Mouse (Mus musculus) embryonic facial prominence, embryonic 14.5 days (tissue): Measurements from ENCODE around the gene Pdha1. TPM values are rescaled to one million over a fixed set of nuclear protein-coding genes. Genes with fewer than 3 reads are reported as not detected.

ENCODE experiments used
- ATAC-seq: fragments of 200-750 bp; cut with Nextera tagmentation; 2 replicates; pipeline ENCODE4 v1.8.0; 2017; ENCODE audit warnings: low read depth, moderate number of reproducible peaks, moderate TSS enrichment
- DNase-seq: peaks from one replicate; pipeline ENCODE4 v3.0.0-alpha.2; 2015; ENCODE audit warnings: low spot score
- H3K27ac ChIP-seq: fragments of 300-500 bp; sonication (generic); replicated peaks from 2 replicates; pipeline ENCODE4 v1.5.1; 2014; ENCODE audit warnings: low read depth, mild to moderate bottlenecking, low read length, moderate library complexity
- H3K27me3 ChIP-seq: fragments of 300-500 bp; sonication (generic); replicated peaks from 2 replicates; pipeline ENCODE4 v1.6.1; 2014; ENCODE audit warnings: low read length; ENCODE audit not compliant: control insufficient read depth, insufficient read depth
- H3K36me3 ChIP-seq: fragments of 300-500 bp; sonication (generic); 2 replicates; pipeline ENCODE4 v1.6.1; 2014; ENCODE audit warnings: low read length, mixed read lengths; ENCODE audit not compliant: control insufficient read depth, insufficient read depth
- H3K4me1 ChIP-seq: fragments of 300-500 bp; sonication (generic); 2 replicates; pipeline ENCODE4 v1.6.1; 2014; ENCODE audit warnings: antibody characterized with exemption, low read length; ENCODE audit not compliant: control insufficient read depth, insufficient read depth
- H3K4me2 ChIP-seq: fragments of 300-500 bp; sonication (generic); 2 replicates; pipeline ENCODE4 v1.6.1; 2014; ENCODE audit warnings: low read depth, mild to moderate bottlenecking, low read length, moderate library complexity, mixed read lengths
- H3K4me3 ChIP-seq: fragments of 300-500 bp; sonication (generic); 2 replicates; pipeline ENCODE4 v1.5.1; 2014; ENCODE audit warnings: low read depth, mild to moderate bottlenecking, low read length
- H3K9ac ChIP-seq: fragments of 300-500 bp; sonication (generic); 2 replicates; pipeline ENCODE4 v1.6.1; 2014; ENCODE audit warnings: low read depth, mild to moderate bottlenecking, low read length, moderate library complexity, mixed read lengths
- H3K9me3 ChIP-seq: fragments of 300-500 bp; sonication (generic); 2 replicates; pipeline ENCODE4 v1.6.1; 2016; ENCODE audit warnings: low read length; ENCODE audit not compliant: control insufficient read depth
- WGBS: fragments of 180-500 bp; shearing (Covaris S2); extraction: QIAGEN DNeasy Blood & Tissue Kit; methylation state at CpG from one replicate; pipeline ENCODE4 v1.1.7; 2014; 5-methylcytosine and 5-hydroxymethylcytosine counted together
- polyA plus RNA-seq: library from polyadenylated mRNA; unstranded; fragments of >200 nt; fragmentation: Nextera tagmentation; extraction: Ambion mirVana; gene quantifications from 2 replicates; pipeline ENCODE4 v1.2.1, GENCODE M21; 2014

Gene Pdha1
- polyA plus RNA-seq, 1 experiment from 2014 or later = 136 TPM

DNA sequence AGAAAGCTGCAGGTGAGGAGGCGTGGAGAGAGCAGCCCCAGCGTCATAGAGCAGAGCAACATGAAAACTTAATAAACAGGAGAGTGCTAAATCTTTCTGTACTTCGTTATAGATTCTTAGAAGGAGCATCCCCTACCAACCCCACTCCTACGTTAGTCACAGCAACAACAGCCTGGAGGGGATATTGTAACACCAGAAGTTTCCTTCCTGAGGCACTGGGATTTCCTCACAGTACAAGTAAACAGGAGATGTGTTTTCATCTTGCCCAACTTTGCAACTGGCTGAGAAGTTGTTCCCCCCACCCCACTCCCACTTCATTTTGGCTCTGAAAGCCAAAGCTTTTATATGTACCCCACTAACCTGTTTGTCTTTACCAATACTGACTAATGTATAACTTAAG is 30.4 kb downstream of the Pdha1 start:
- H3K4me2 ChIP-seq = no peak overlapping the region
- ATAC-seq = no peak
- no peak overlapping the region for H3K9ac ChIP-seq
- no peaks in the 10 kb centered on the region for H3K9me3 ChIP-seq
- no peaks in the 10 kb centered on the region for H3K36me3 ChIP-seq
- no peak for DNase-seq
- WGBS = 62% methylated on average over 4 of the region's 4 CpGs
- H3K4me1 ChIP-seq = no peaks in the 10 kb centered on the region
- no peak overlapping the region for H3K27ac ChIP-seq
- peaks cover 16% of the 10 kb centered on the region for H3K27me3 ChIP-seq
- H3K4me3 ChIP-seq = no peak overlapping the region

DNA sequence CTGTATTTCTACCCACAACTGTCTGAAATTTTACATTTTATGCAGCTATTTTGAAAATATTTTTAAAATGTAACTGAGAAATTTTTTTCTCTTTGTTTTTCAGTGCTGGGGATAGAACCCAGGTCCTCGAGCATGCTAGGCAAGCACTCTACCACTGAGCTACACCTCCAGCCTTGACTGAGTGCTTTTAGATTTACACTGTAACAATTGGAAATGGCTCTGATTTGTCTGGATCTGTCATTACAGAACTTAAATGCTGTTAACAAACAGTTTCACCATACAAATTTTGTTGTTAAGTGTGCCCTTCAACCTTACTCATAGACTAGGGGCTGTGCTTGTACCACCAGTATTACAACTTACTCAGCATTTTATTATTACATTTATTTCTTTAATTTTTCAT is 46.2 kb downstream of the Pdha1 start:
- no peaks in the 10 kb centered on the region for H3K9me3 ChIP-seq
- no peak overlapping the region for H3K4me3 ChIP-seq
- H3K9ac ChIP-seq = no peak overlapping the region
- H3K4me1 ChIP-seq = no peaks in the 10 kb centered on the region
- WGBS = 85% methylated on average over 1 of the region's 1 CpGs
- no peaks in the 10 kb centered on the region; the same call in 1 of the 2 replicates for H3K27me3 ChIP-seq
- H3K36me3 ChIP-seq = no peaks in the 10 kb centered on the region
- H3K27ac ChIP-seq = no peak overlapping the region
- DNase-seq = no peak
- no peak overlapping the region for H3K4me2 ChIP-seq
- ATAC-seq = no peak

Other genes with a start within 250 kb of the Pdha1 start
- gene Map3k15, start 150.0 kb downstream of the Pdha1 start, polyA plus RNA-seq = 0.13 and 0.31 TPM in 2 replicates